ENCODE assay signal across 8 mouse cellular contexts in the genomic region with DNA sequence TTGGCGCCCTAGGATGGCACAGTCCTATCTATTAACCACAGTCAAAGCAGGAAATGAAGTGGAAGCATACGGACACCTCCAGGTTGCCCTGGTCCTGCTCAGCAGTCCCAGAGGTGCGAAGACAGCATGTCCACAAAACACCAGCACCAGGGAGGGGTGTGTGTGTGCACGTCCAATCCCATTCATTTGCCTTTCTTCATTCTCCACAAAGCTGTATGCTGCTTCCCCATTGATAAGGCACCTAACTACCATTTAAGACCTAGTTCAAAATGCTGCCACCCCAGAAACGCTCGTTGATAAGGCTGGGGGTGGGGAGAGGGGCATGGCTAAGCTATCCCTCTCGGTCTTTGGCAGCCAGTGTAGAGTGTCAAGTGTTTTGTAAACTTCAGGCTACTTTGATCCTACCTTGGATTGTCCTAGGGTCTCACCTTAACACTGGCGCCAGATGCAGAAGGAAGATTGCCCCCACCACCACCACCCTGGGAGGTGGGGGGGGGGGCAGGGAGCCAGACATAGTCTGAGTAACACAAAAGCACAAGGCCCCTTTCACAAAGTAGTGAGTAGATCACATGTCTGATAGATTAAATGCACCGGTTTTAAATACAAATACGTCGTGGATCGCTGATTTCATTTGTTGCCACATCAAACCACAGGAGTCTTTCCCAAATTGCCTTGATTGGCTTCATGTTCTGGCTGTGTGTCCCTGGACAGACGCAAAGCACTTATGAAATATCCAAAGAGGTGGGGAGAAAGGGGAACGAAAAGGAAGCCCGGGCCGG. TPM values are rescaled to one million over a fixed set of nuclear protein-coding genes. Genes with fewer than 3 reads are reported as not detected.
DNase-seq lines count a peak whose midpoint lies in the region; ATAC-seq lines count a peak whose summit lies in the region.

No protein-coding gene starts in this region.

- no peaks in the 10 kb centered on the region for H3K9me3 ChIP-seq in embryonic facial prominence, embryonic 10.5 days
- H3K9me3 ChIP-seq in midbrain, embryonic 12.5 days = no peaks in the 10 kb centered on the region

- peaks cover 58% of the 10 kb centered on the region for H3K4me1 ChIP-seq in embryonic facial prominence, embryonic 10.5 days
- peaks cover 26% of the 10 kb centered on the region for H3K4me1 ChIP-seq in midbrain, embryonic 12.5 days

- ATAC-seq in frontal cortex, adult (ENCODE audit: low TSS enrichment) = peak; percentile 7; the same call in 1 of the 2 replicates
- ATAC-seq in midbrain, embryonic 12.5 days (ENCODE audit: low FRiP score, low read depth) = no peak

- H3K27ac ChIP-seq in embryonic facial prominence, embryonic 10.5 days (replicated peaks) = peak overlapping the region; percentile 96
- peak overlapping the region; percentile 93 for H3K27ac ChIP-seq in midbrain, embryonic 12.5 days (replicated peaks)

- peak overlapping the region; percentile 85 for H3K4me2 ChIP-seq in midbrain, embryonic 12.5 days (replicated peaks)

- peaks cover 8% of the 10 kb centered on the region for H3K36me3 ChIP-seq in embryonic facial prominence, embryonic 10.5 days (replicated peaks)
- no peaks in the 10 kb centered on the region for H3K36me3 ChIP-seq in midbrain, embryonic 12.5 days

- DNase-seq in frontal cortex, postnatal 14 days (ENCODE audit: low spot score in 2 of 2) = no peak
- peak; percentile 37 for DNase-seq in 3T3-L1 (ENCODE audit: low read depth, low spot score)
- no peak for DNase-seq in embryonic facial prominence, embryonic 10.5 days (ENCODE audit: low spot score)
- DNase-seq in induced T-regulatory cell, adult 2 months (ENCODE audit: low read depth) = peak; percentile 63
- DNase-seq in urinary bladder, postnatal 4 days (ENCODE audit: low spot score in 2 of 2) = no peak
- no peak for DNase-seq in ovary, postnatal 36 days (ENCODE audit: low spot score)

- H3K27me3 ChIP-seq in embryonic facial prominence, embryonic 10.5 days (replicated peaks; ENCODE audit: low read depth, poor library complexity, severe bottlenecking) = no peaks in the 10 kb centered on the region
- H3K27me3 ChIP-seq in midbrain, embryonic 12.5 days = no peaks in the 10 kb centered on the region

- H3K9ac ChIP-seq in midbrain, embryonic 12.5 days (replicated peaks) = peak overlapping the region; percentile 87

- peak overlapping the region; percentile 98 for H3K4me3 ChIP-seq in embryonic facial prominence, embryonic 10.5 days
- H3K4me3 ChIP-seq in midbrain, embryonic 12.5 days = peak overlapping the region; percentile 85

- 18% methylated on average over 16 of the region's 16 CpGs for WGBS in embryonic facial prominence, embryonic 10.5 days
- 19% methylated on average over 16 of the region's 16 CpGs for WGBS in midbrain, embryonic 12.5 days

RNA-seq across cellular contexts. Expression of gene Pitpnc1, which starts 2.1 kb away (rescaled TPM):
- 37.1 and 42.5 TPM in 2 replicates for polyA plus RNA-seq in embryonic facial prominence, embryonic 10.5 days (2016; fragmentation: Nextera tagmentation; extraction: Ambion mirVana)
- polyA plus RNA-seq in midbrain, embryonic 12.5 days (2016; fragmentation: Nextera tagmentation; extraction: Ambion mirVana) = 32.3 and 32.9 TPM in 2 replicates

RNA-seq across cellular contexts. Expression of gene Psmd12, which starts 10.8 kb away (rescaled TPM):
- 221 and 225 TPM in 2 replicates for polyA plus RNA-seq in embryonic facial prominence, embryonic 10.5 days (2016; fragmentation: Nextera tagmentation; extraction: Ambion mirVana)
- polyA plus RNA-seq in midbrain, embryonic 12.5 days (2016; fragmentation: Nextera tagmentation; extraction: Ambion mirVana) = 190 and 192 TPM in 2 replicates

Comparison
In these comparisons a context has a peak if more than half of its experiments do, and no peak if none do; other contexts are left out.
1. DNase-seq: peak in 3T3-L1 (single experiment) and induced T-regulatory cell, adult 2 months (single experiment); none in frontal cortex, postnatal 14 days (0 of 2), embryonic facial prominence, embryonic 10.5 days (single experiment), urinary bladder, postnatal 4 days (0 of 2) and ovary, postnatal 36 days (single experiment).